Mouse (Mus musculus) thymus, adult 2 months (tissue): ENCODE results near the gene Dnm3. TPM values are rescaled to one million over a fixed set of nuclear protein-coding genes. Genes with fewer than 3 reads are reported as not detected.
A peak's percentile ranks its signal among the peaks of the same experiment; 100 is the strongest.

Source experiments
- DNase-seq: peaks from one replicate; pipeline ENCODE4 v3.0.0; 2021
- H3K27ac ChIP-seq: fragments of 200-500 bp; 2 replicates; pipeline ENCODE4 v1.5.1; 2012; ENCODE audit warnings: low read length, control low read depth; ENCODE audit not compliant: control insufficient read depth, insufficient read depth
- H3K27me3 ChIP-seq: fragments of 200-500 bp; 2 replicates; pipeline ENCODE4 v1.6.1; 2012; ENCODE audit warnings: mild to moderate bottlenecking, low read length, moderate library complexity, mixed read lengths; ENCODE audit not compliant: control insufficient read depth, insufficient read depth
- H3K36me3 ChIP-seq: fragments of 200-500 bp; 2 replicates; pipeline ENCODE4 v1.6.1; 2012; ENCODE audit warnings: mild to moderate bottlenecking, low read length, moderate library complexity; ENCODE audit not compliant: control insufficient read depth, insufficient read depth
- H3K4me1 ChIP-seq: fragments of 200-500 bp; replicated peaks from 2 replicates; pipeline ENCODE4 v1.6.1; 2012; ENCODE audit warnings: low read length; ENCODE audit not compliant: control insufficient read depth, insufficient read depth
- H3K4me3 ChIP-seq: fragments of 200-500 bp; 2 replicates; pipeline ENCODE4 v1.5.1; 2012; ENCODE audit warnings: mild to moderate bottlenecking, low read length, control low read depth, moderate library complexity; ENCODE audit not compliant: control insufficient read depth, insufficient read depth
- CTCF ChIP-seq: fragments of 200-500 bp; IDR thresholded peaks from 2 replicates; pipeline ENCODE4 v1.5.1; 2012; ENCODE audit warnings: mild to moderate bottlenecking, control low read depth, low read length, moderate library complexity, borderline replicate concordance; ENCODE audit not compliant: control insufficient read depth, poor library complexity, insufficient read depth; ENCODE audit errors: extremely low read depth
- POLR2A ChIP-seq: fragments of 200-500 bp; IDR thresholded peaks from 2 replicates; pipeline ENCODE4 v1.6.1; 2012; ENCODE audit warnings: mild to moderate bottlenecking, low read length, control low read depth, moderate library complexity; ENCODE audit not compliant: control insufficient read depth, poor library complexity, insufficient read depth; ENCODE audit errors: extremely low read depth
- WGBS: fragments of 180-500 bp; shearing (Covaris S2); methylation state at CpG from one replicate; pipeline ENCODE4 v1.1.7; 2018; 5-methylcytosine and 5-hydroxymethylcytosine counted together
- polyA plus RNA-seq: library from polyadenylated mRNA; depleted of rRNA; stranded (reverse); fragments of >200 nt; gene quantifications from 2 replicates; pipeline ENCODE4 v1.2.3, GENCODE M21; 2012

Gene Dnm3
- polyA plus RNA-seq, 1 experiment, result 1.1 TPM

DNA sequence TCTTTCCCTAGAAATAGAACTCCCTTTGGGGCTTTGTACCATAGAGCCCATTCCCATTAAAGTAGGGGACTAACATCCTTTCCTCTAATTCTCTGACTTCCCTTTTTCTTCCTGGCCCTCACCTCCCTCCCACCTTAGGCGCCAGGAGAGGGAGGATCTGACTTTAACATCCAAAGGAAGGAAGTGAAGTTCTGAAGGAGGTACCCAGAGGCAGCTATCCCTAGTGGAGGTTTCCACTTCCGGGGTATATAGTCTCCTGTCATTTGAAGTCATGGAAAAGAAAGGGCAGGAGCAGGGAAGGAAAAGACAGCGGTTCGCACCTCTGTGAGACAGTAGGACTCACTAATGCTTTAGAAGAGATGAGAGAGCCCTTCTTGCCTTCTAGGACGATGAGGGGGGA lies 478.5 kb downstream of the Dnm3 start:
- WGBS, result 43% methylated on average over 5 of the region's 5 CpGs
- TF ChIP-seq CTCF (no peak), POLR2A (no peak)
- no peak overlapping the region for H3K27ac ChIP-seq

GRCm38 (mm10) chr1:161998781-161999180 lies 479.1 kb downstream of the Dnm3 start:
- H3K36me3 ChIP-seq, result no peaks in the 10 kb centered on the region
- no peak for DNase-seq
- H3K4me3 ChIP-seq, result no peak overlapping the region
- no peak for TF ChIP-seq POLR2A
- no peak for TF ChIP-seq CTCF
- 28% methylated on average over 4 of the region's 4 CpGs for WGBS
- peaks cover 9% of the 10 kb centered on the region for H3K4me1 ChIP-seq
- H3K27ac ChIP-seq, result no peak overlapping the region
- no peaks in the 10 kb centered on the region for H3K27me3 ChIP-seq

More for the DNA sequence above, 478.5 kb downstream of the Dnm3 start:
- H3K4me1 ChIP-seq, result peaks cover 14% of the 10 kb centered on the region
- no peaks in the 10 kb centered on the region for H3K27me3 ChIP-seq
- peak; percentile 11 for DNase-seq
- H3K36me3 ChIP-seq, result no peaks in the 10 kb centered on the region
- no peak overlapping the region for H3K4me3 ChIP-seq

GRCm38 (mm10) chr1:161992389-161992788 lies 485.4 kb downstream of the Dnm3 start:
- WGBS, result 60% methylated on average over 7 of the region's 7 CpGs
- Histone ChIP-seq H3K4me1 (no peaks in the 10 kb centered on the region), H3K27ac (no peak overlapping the region), H3K4me3 (no peak overlapping the region), H3K27me3 (no peaks in the 10 kb centered on the region), H3K36me3 (no peaks in the 10 kb centered on the region)
- no peak for TF ChIP-seq CTCF
- TF ChIP-seq POLR2A, result no peak
- DNase-seq, result no peak

DNA sequence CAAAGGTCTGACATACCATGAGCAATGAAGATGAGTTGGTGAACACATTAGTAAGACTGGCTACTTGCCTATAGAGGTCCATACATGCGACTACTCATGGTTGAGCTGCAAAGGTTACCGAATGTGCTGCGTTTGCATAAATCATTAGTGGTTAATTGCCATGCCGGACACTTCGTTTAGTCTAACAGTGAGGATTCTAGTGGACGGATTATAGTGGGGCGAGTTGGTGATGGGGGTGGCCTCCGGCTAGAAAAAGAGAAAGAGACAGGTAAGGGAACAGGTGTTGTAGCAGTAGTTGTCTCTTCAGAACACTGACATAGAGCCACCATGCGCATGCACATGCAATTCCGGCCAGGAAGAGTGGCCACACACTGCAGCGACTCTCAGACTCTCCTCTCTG lies 486.0 kb downstream of the Dnm3 start:
- WGBS, result 97% methylated on average over 11 of the region's 11 CpGs
- no peak overlapping the region for H3K4me3 ChIP-seq
- H3K36me3 ChIP-seq, result no peaks in the 10 kb centered on the region
- H3K27me3 ChIP-seq, result no peaks in the 10 kb centered on the region
- no peak overlapping the region for H3K27ac ChIP-seq
- DNase-seq, result no peak
- H3K4me1 ChIP-seq, result no peaks in the 10 kb centered on the region
- TF ChIP-seq POLR2A (no peak), CTCF (no peak)

GRCm38 (mm10) chr1:161990684-161991578 lies 486.9 kb downstream of the Dnm3 start:
- 94% methylated on average over 10 of the region's 10 CpGs for WGBS
- TF ChIP-seq CTCF (no peak), POLR2A (no peak)
- no peaks in the 10 kb centered on the region for H3K27me3 ChIP-seq
- H3K27ac ChIP-seq, result no peak overlapping the region
- DNase-seq, result no peak
- H3K36me3 ChIP-seq, result no peaks in the 10 kb centered on the region
- H3K4me1 ChIP-seq, result no peaks in the 10 kb centered on the region
- no peak overlapping the region for H3K4me3 ChIP-seq

DNA sequence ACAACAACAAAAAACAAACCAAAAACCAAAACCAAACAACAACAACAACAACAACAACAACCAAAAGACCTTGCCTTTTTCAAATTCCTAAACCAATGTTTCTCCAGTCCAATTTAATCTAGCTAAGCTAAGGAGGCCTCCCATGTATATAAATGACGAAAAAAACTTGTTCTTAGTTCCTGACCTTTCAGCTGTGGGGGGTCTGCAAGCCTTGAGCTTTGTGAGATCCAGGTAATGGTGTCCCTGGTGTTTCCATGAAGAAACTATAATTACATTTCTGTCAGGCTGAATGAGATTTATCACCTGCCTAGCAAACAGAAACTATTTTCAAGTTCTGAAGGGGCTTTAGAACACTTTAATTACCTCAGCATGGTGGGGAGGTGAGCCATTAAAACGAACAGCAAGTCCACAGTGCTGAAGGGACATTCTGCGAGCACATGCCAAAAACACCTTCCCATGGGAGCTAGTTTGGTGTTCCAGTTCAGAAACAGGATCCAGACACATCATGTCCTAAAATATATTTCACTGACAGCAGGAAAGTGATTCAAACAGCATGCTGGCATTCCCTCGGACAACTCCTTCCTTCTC lies 493.8 kb downstream of the Dnm3 start:
- WGBS, result 90% methylated on average over 4 of the region's 4 CpGs
- DNase-seq, result no peak
- no peaks in the 10 kb centered on the region for H3K36me3 ChIP-seq
- no peaks in the 10 kb centered on the region for H3K27me3 ChIP-seq
- no peak overlapping the region for H3K4me3 ChIP-seq
- H3K4me1 ChIP-seq, result no peaks in the 10 kb centered on the region
- H3K27ac ChIP-seq, result no peak overlapping the region
- TF ChIP-seq CTCF (no peak), POLR2A (no peak)

- H3K36me3 ChIP-seq, result no peaks in the 10 kb centered on the region
- H3K27me3 ChIP-seq, result no peaks in the 10 kb centered on the region
- 96% methylated on average over 6 of the region's 6 CpGs for WGBS
- H3K27ac ChIP-seq, result no peak overlapping the region
- no peaks in the 10 kb centered on the region for H3K4me1 ChIP-seq
- H3K4me3 ChIP-seq, result no peak overlapping the region
- DNase-seq, result no peak
- TF ChIP-seq POLR2A (no peak), CTCF (no peak)
Observed at GRCm38 (mm10) chr1:161983451-161983850, 494.4 kb downstream of the Dnm3 start.
